ENCODE assay signal across 9 mouse cellular contexts in the genomic region with DNA sequence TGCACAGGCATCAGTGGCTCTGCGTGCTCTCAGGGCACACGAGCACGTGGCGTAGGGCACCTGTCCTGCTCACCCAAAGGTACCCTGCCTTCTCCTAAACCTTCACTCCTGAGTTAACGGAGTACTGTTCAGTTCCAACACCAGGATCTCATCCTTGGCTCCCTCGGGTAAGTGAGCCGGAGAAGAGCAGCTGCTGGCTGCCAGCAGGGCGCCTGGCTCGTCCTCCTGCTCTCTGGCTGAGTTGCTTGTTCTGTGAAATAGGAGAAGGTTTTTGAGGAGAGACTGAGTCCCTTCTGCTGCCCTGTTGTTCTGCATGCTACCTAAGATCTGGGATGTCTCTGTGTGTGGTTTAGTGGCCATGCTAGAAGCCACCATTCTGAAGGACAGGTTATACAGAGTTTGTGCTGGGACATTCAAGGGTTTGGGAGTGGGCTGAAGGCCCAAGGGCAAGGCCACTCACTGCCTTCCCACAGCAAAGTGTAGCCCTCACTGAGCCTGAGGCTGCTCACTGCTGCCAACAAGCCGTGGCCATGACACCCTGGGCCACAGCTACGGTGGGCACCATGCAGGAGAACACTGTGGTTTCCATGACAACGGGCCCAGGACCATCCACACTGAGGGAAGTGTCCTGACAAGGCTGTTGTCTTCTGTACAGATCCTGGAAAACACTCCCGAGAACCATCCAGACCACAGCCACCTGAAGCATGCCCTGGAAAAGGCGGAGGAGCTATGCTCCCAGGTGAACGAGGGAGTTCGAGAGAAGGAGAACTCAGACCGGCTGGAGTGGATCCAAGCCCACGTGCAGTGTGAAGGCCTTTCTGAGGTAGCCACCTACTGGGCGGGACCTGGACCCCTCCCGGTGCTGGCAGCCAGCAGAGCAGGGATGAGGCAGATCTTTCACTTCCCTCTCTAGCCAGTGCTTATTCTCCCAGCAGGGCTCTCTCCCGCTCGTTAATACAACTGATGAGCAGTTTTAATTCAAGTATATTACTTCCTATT.
DNase-seq lines count a peak whose midpoint lies in the region; ATAC-seq and TF ChIP-seq lines count a peak whose summit lies in the region.
"Had no signal": no experiment of that assay in that cellular context is flagged by ENCODE, and none has a peak within 500 bp of the region (broad histone marks: within the 10 kb centered on the region; RNA-seq: fewer than 3 reads in every experiment).

No protein-coding gene starts in this region.

- H3K27ac ChIP-seq in lung, embryonic 14.5 days (ENCODE audit: low read depth), result no peak overlapping the region
- peak overlapping the region; percentile 18; the same call in 1 of the 2 replicates for H3K27ac ChIP-seq in neural tube, embryonic 15.5 days (replicated peaks)

- ATAC-seq in lung, embryonic 14.5 days (ENCODE audit: insufficient read depth), result no peak
- peak; percentile 67 to 73 for ATAC-seq in hematopoietic stem cell, adult 5-6 weeks (replicated peaks in 1 of 2; ENCODE audit: insufficient read depth in 1 of 2, low FRiP score in 2 of 2, low TSS enrichment in 1 of 2, low read depth in 1 of 2, poor library complexity in 2 of 2, severe bottlenecking in 2 of 2)
- ATAC-seq in neural tube, embryonic 15.5 days (ENCODE audit: low FRiP score), result peak; percentile 39; the same call in 1 of the 2 replicates

- H3K27me3 ChIP-seq in lung, embryonic 14.5 days (ENCODE audit: insufficient read depth, low read length), result no peaks in the 10 kb centered on the region
- no peaks in the 10 kb centered on the region for H3K27me3 ChIP-seq in neural tube, embryonic 15.5 days (replicated peaks)

- DNase-seq in lung, embryonic 14.5 days, result peak; percentile 37
- no peak for DNase-seq in lung, postnatal 10 days
- DNase-seq in cerebellum, postnatal 25 days, result peak; percentile 76 to 82
- DNase-seq in T-cell, adult 2 months (ENCODE audit: low spot score), result no peak
- no peak for DNase-seq in c-Kit-positive CD71-positive TER-119-positive erythroid progenitor cells, embryonic 14.5 days (ENCODE audit: low spot score)
- DNase-seq in thymus, postnatal 36 days, result no peak
- DNase-seq: thymus, adult 18-20 months had no signal

- no peak overlapping the region for H3K9ac ChIP-seq in lung, embryonic 14.5 days
- no peak overlapping the region for H3K9ac ChIP-seq in neural tube, embryonic 15.5 days (replicated peaks)

- no peaks in the 10 kb centered on the region for H3K36me3 ChIP-seq in lung, embryonic 14.5 days (ENCODE audit: insufficient read depth)
- peaks cover 42% of the 10 kb centered on the region for H3K36me3 ChIP-seq in neural tube, embryonic 15.5 days

- no peak for TF ChIP-seq CTCF in lung, embryonic 14.5 days (IDR thresholded peaks at IDR 0.05; ENCODE audit: low read depth)

- no peaks in the 10 kb centered on the region for H3K9me3 ChIP-seq in lung, embryonic 14.5 days (ENCODE audit: low read depth, low read length)
- no peaks in the 10 kb centered on the region for H3K9me3 ChIP-seq in neural tube, embryonic 15.5 days (replicated peaks)

- H3K4me3 ChIP-seq in lung, embryonic 14.5 days (ENCODE audit: low read depth, low read length), result no peak overlapping the region
- H3K4me3 ChIP-seq in neural tube, embryonic 15.5 days (replicated peaks), result no peak overlapping the region

- WGBS in lung, embryonic 14.5 days, result 48% methylated on average over 22 of the region's 22 CpGs
- WGBS in neural tube, embryonic 15.5 days, result 56% methylated on average over 22 of the region's 22 CpGs

- 0 out of 2 replicates have a peak, but pooled peaks cover 5% of the 10 kb centered on the region for H3K4me1 ChIP-seq in lung, embryonic 14.5 days (ENCODE audit: insufficient read depth)
- peaks cover 16% of the 10 kb centered on the region for H3K4me1 ChIP-seq in neural tube, embryonic 15.5 days

- H3K4me2 ChIP-seq in lung, embryonic 14.5 days, result no peak overlapping the region
- no peak overlapping the region for H3K4me2 ChIP-seq in neural tube, embryonic 15.5 days

Comparison
In these comparisons a context has a peak if more than half of its experiments do, and no peak if none do; other contexts are left out.
1. DNase-seq: peak in lung, embryonic 14.5 days (single experiment) and cerebellum, postnatal 25 days (2 of 2); none in lung, postnatal 10 days (single experiment), T-cell, adult 2 months (single experiment), c-Kit-positive CD71-positive TER-119-positive erythroid progenitor cells, embryonic 14.5 days (single experiment) and thymus, postnatal 36 days (0 of 2).